18 mouse cellular contexts compared by ENCODE assay signal in genomic region chr5:105561926-105562325, GRCm38 (mm10). TPM values are rescaled to one million over a fixed set of nuclear protein-coding genes. Genes with fewer than 3 reads are reported as not detected.
DNase-seq lines count a peak whose midpoint lies in the region; ATAC-seq and TF ChIP-seq lines count a peak whose summit lies in the region.
"Had no signal": no experiment of that assay in that cellular context is flagged by ENCODE, and none has a peak within 500 bp of the region (broad histone marks: within the 10 kb centered on the region; RNA-seq: fewer than 3 reads in every experiment).

No protein-coding gene starts in this region.

- DNase-seq in frontal cortex, postnatal 25 days (ENCODE audit: low spot score in 2 of 2): no peak
- peak; percentile 47 for DNase-seq in kidney, adult 2 months
- no peak for DNase-seq in kidney, adult 11 months
- DNase-seq in liver, embryonic 13.5 days: no peak
- no peak for DNase-seq in liver
- peak; percentile 60 for DNase-seq in adipocyte (ENCODE audit: low spot score)
- DNase-seq: adrenal gland, adult 8-10 months; cerebellum, postnatal 25 days; gastrocnemius, postnatal 25 days; lung, postnatal 14 days; spleen, adult 18-20 months had no signal

- H3K9ac ChIP-seq in liver, embryonic 13.5 days: no peak overlapping the region
- H3K9ac ChIP-seq: limb, embryonic 13.5 days; neural tube, embryonic 15.5 days; stomach, embryonic 15.5 days had no signal

- no peak overlapping the region for H3K4me2 ChIP-seq in liver, embryonic 13.5 days
- H3K4me2 ChIP-seq: limb, embryonic 13.5 days; neural tube, embryonic 15.5 days; stomach, embryonic 15.5 days had no signal

- no peak overlapping the region for H3K27ac ChIP-seq in kidney, adult 2 months (ENCODE audit: insufficient read depth, low read depth, low read length)
- H3K27ac ChIP-seq in liver, embryonic 13.5 days: peak overlapping the region; percentile 73
- H3K27ac ChIP-seq: limb, embryonic 13.5 days; midbrain, embryonic 10.5 days; neural tube, embryonic 15.5 days; stomach, embryonic 15.5 days had no signal

- no peaks in the 10 kb centered on the region for H3K4me1 ChIP-seq in kidney, adult 2 months (ENCODE audit: control insufficient read depth, insufficient read depth, low read length)
- peaks cover 43% of the 10 kb centered on the region for H3K4me1 ChIP-seq in liver, embryonic 13.5 days (replicated peaks)
- H3K4me1 ChIP-seq: stomach, embryonic 15.5 days had no signal

- peak; percentile 32; the same call in 1 of the 2 replicates for ATAC-seq in frontal cortex, adult (ENCODE audit: low TSS enrichment)
- ATAC-seq in liver, embryonic 13.5 days (ENCODE audit: low read depth): no peak
- ATAC-seq in inflammation-experienced regulatory T-cells, adult 6 months: no peak
- ATAC-seq: forebrain, embryonic 16.5 days had no signal

- H3K36me3 ChIP-seq in kidney, adult 2 months (ENCODE audit: control insufficient read depth, insufficient read depth, low read length): no peaks in the 10 kb centered on the region
- H3K36me3 ChIP-seq in liver, embryonic 13.5 days: peaks cover 21% of the 10 kb centered on the region
- H3K36me3 ChIP-seq: limb, embryonic 13.5 days; neural tube, embryonic 15.5 days; stomach, embryonic 15.5 days had no signal

- TF ChIP-seq POLR2A in kidney, adult 2 months (IDR thresholded peaks at IDR 0.05; ENCODE audit: low read depth, low read length): no peak

- no peaks in the 10 kb centered on the region for H3K27me3 ChIP-seq in kidney, adult 2 months (replicated peaks; ENCODE audit: control insufficient read depth, insufficient read depth, low read length)
- H3K27me3 ChIP-seq in liver, embryonic 13.5 days: no peaks in the 10 kb centered on the region
- H3K27me3 ChIP-seq: limb, embryonic 13.5 days; neural tube, embryonic 15.5 days; stomach, embryonic 15.5 days had no signal

- H3K4me3 ChIP-seq in kidney, adult 2 months (ENCODE audit: insufficient read depth, low read depth, low read length): no peak overlapping the region
- H3K4me3 ChIP-seq in liver, embryonic 13.5 days (replicated peaks): no peak overlapping the region
- H3K4me3 ChIP-seq: limb, embryonic 13.5 days; midbrain, embryonic 10.5 days; neural tube, embryonic 15.5 days; stomach, embryonic 15.5 days had no signal

- H3K9me3 ChIP-seq in liver, embryonic 13.5 days (replicated peaks): peaks cover 4% of the 10 kb centered on the region; the same call in 1 of the 2 replicates
- H3K9me3 ChIP-seq: limb, embryonic 13.5 days; neural tube, embryonic 15.5 days; stomach, embryonic 15.5 days had no signal

- no peak for TF ChIP-seq CTCF in kidney, adult 2 months (conservative IDR thresholded peaks at IDR 0.05; ENCODE audit: insufficient read depth, insufficient read length, low read depth, low read length)

RNA-seq across cellular contexts. Expression of gene Lrrc8c, which starts 42.7 kb away (rescaled TPM):
- 13.0 and 13.6 TPM in 2 replicates for polyA plus RNA-seq in kidney, adult 2 months (2012; rRNA removed)
- polyA plus RNA-seq in liver, embryonic 13.5 days (2015; fragmentation: Nextera tagmentation; extraction: Ambion mirVana): 17.5 and 23.2 TPM in 2 replicates
- polyA plus RNA-seq in inflammation-experienced regulatory T-cells, adult 6 months (2017; shearing (Covaris generic)): 10 to 100 TPM; 46.9 to 77.2 (median 63.8) TPM

Comparison
In these comparisons a context has a peak if more than half of its experiments do, and no peak if none do; other contexts are left out.
1. DNase-seq: peak in kidney, adult 2 months (single experiment) and adipocyte (single experiment); none in frontal cortex, postnatal 25 days (0 of 2), kidney, adult 11 months (single experiment), liver, embryonic 13.5 days (single experiment) and liver (single experiment).